Mouse (Mus musculus) retina, embryonic 14.5 days (tissue): ENCODE data around the gene Ntm.
A peak's percentile ranks its signal among the peaks of the same experiment; 100 is the strongest.

ENCODE experiments used
- DNase-seq: peaks from one replicate; pipeline ENCODE4 v3.0.0-alpha.2; 2015; ENCODE audit warnings: low spot score

The Ntm gene

GRCm38 (mm10) chr9:29585746-29586380, 377.1 kb downstream of the Ntm start:
- DNase-seq = peak; percentile 80

GRCm38 (mm10) chr9:29578226-29578625, 384.7 kb downstream of the Ntm start:
- no peak for DNase-seq

- DNase-seq = no peak
Observed at GRCm38 (mm10) chr9:29576051-29576533, 386.8 kb downstream of the Ntm start.

GRCm38 (mm10) chr9:29574548-29574947, 388.4 kb downstream of the Ntm start:
- no peak for DNase-seq

- DNase-seq = no peak
Observed at GRCm38 (mm10) chr9:29568571-29568970, 394.4 kb downstream of the Ntm start.

GRCm38 (mm10) chr9:29562419-29563071, 400.4 kb downstream of the Ntm start:
- no peak for DNase-seq

- DNase-seq = no peak
Observed at GRCm38 (mm10) chr9:29558915-29559314, 404.0 kb downstream of the Ntm start.

- DNase-seq = no peak
Observed at GRCm38 (mm10) chr9:29550582-29550981, 412.4 kb downstream of the Ntm start.

- DNase-seq = no peak
Observed at GRCm38 (mm10) chr9:29550107-29550506, 412.8 kb downstream of the Ntm start.

GRCm38 (mm10) chr9:29536415-29536814, 426.5 kb downstream of the Ntm start:
- DNase-seq = no peak

- DNase-seq = no peak
Observed at GRCm38 (mm10) chr9:29534773-29535172, 428.2 kb downstream of the Ntm start.

GRCm38 (mm10) chr9:29534304-29534703, 428.6 kb downstream of the Ntm start:
- no peak for DNase-seq

GRCm38 (mm10) chr9:29533556-29533955, 429.4 kb downstream of the Ntm start:
- DNase-seq = no peak

GRCm38 (mm10) chr9:29531147-29531917, 431.6 kb downstream of the Ntm start:
- no peak for DNase-seq

- no peak for DNase-seq
Observed at GRCm38 (mm10) chr9:29524109-29524508, 438.8 kb downstream of the Ntm start.

- DNase-seq = peak; percentile 12
Observed at GRCm38 (mm10) chr9:29523221-29523620, 439.7 kb downstream of the Ntm start.

GRCm38 (mm10) chr9:29519181-29519580, 443.8 kb downstream of the Ntm start:
- peak; percentile 28 for DNase-seq

GRCm38 (mm10) chr9:29516688-29517087, 446.3 kb downstream of the Ntm start:
- DNase-seq = peak; percentile 33

- DNase-seq = peak; percentile 89
Observed at GRCm38 (mm10) chr9:29514588-29515356, 448.2 kb downstream of the Ntm start.

- DNase-seq = no peak
Observed at GRCm38 (mm10) chr9:29496002-29496401, 466.9 kb downstream of the Ntm start.

GRCm38 (mm10) chr9:29482272-29482671, 480.7 kb downstream of the Ntm start:
- DNase-seq = no peak

- no peak for DNase-seq
Observed at GRCm38 (mm10) chr9:29479051-29479450, 483.9 kb downstream of the Ntm start.
